Comparison of ENCODE assay signal across 15 mouse cellular contexts in genomic region chr8:84792429-84792947, GRCm38 (mm10). TPM values are rescaled to one million over a fixed set of nuclear protein-coding genes. Genes with fewer than 3 reads are reported as not detected.
DNase-seq lines count a peak whose midpoint lies in the region; ATAC-seq and TF ChIP-seq lines count a peak whose summit lies in the region.
"Had no signal": no experiment of that assay in that cellular context is flagged by ENCODE, and none has a peak within 500 bp of the region (broad histone marks: within the 10 kb centered on the region; RNA-seq: fewer than 3 reads in every experiment).

No protein-coding gene starts in this region.

- peaks cover 100% of the 10 kb centered on the region for H3K79me2 ChIP-seq in C2C12 (ENCODE audit: control insufficient read depth, insufficient read depth)

- no peak overlapping the region for H3K27ac ChIP-seq in kidney, adult 2 months (ENCODE audit: insufficient read depth, low read depth, low read length)
- H3K27ac ChIP-seq in kidney, embryonic 14.5 days (ENCODE audit: low read depth, low read length), result no peak overlapping the region

- H3K79me3 ChIP-seq in C2C12 (ENCODE audit: low read depth), result peaks cover 90% of the 10 kb centered on the region

- H3K9ac ChIP-seq in kidney, embryonic 14.5 days (ENCODE audit: low read depth, low read length), result no peak overlapping the region
- H3K9ac ChIP-seq: limb, embryonic 15.5 days; lung, embryonic 14.5 days had no signal

- no peak overlapping the region for H3K4me2 ChIP-seq in kidney, embryonic 14.5 days (replicated peaks; ENCODE audit: low read depth, low read length)
- H3K4me2 ChIP-seq: lung, embryonic 14.5 days had no signal

- no peak for TF ChIP-seq POLR2A in kidney, adult 2 months (IDR thresholded peaks at IDR 0.05; ENCODE audit: low read depth, low read length)

- no peaks in the 10 kb centered on the region for H3K9me3 ChIP-seq in kidney, embryonic 14.5 days (ENCODE audit: control insufficient read depth, low read length)
- H3K9me3 ChIP-seq: limb, embryonic 15.5 days had no signal

- no peaks in the 10 kb centered on the region for H3K36me3 ChIP-seq in kidney, adult 2 months (ENCODE audit: control insufficient read depth, insufficient read depth, low read length)
- H3K36me3 ChIP-seq in kidney, embryonic 14.5 days (ENCODE audit: control insufficient read depth, insufficient read depth, low read length), result no peaks in the 10 kb centered on the region
- H3K36me3 ChIP-seq in C2C12 (ENCODE audit: control insufficient read depth, insufficient read depth), result peaks cover 15% of the 10 kb centered on the region

- peaks cover 8% of the 10 kb centered on the region for H3K4me1 ChIP-seq in kidney, adult 2 months (ENCODE audit: control insufficient read depth, insufficient read depth, low read length)
- H3K4me1 ChIP-seq in kidney, embryonic 14.5 days (ENCODE audit: control insufficient read depth, insufficient read depth, low read length), result 0 out of 2 replicates have a peak, but pooled peaks cover 3% of the 10 kb centered on the region

- no peak overlapping the region for H3ac ChIP-seq in C2C12 (ENCODE audit: control insufficient read depth, insufficient read length, low read depth)

- no peak for TF ChIP-seq CTCF in kidney, adult 2 months (conservative IDR thresholded peaks at IDR 0.05; ENCODE audit: insufficient read depth, insufficient read length, low read depth, low read length)
- TF ChIP-seq CTCF in C2C12 (IDR thresholded peaks at IDR 0.05; ENCODE audit: control insufficient read depth, insufficient read depth, insufficient read length), result no peak

- H3K4me3 ChIP-seq in kidney, adult 2 months (ENCODE audit: insufficient read depth, low read depth, low read length), result no peak overlapping the region
- H3K4me3 ChIP-seq in kidney, embryonic 14.5 days (ENCODE audit: low read length), result no peak overlapping the region
- no peak overlapping the region for H3K4me3 ChIP-seq in C2C12 (ENCODE audit: insufficient read depth, poor library complexity, severe bottlenecking)
- H3K4me3 ChIP-seq: limb, embryonic 15.5 days had no signal

- 75% methylated on average over 12 of the region's 12 CpGs for WGBS in kidney, adult 2 months
- WGBS in kidney, embryonic 14.5 days, result 80% methylated on average over 12 of the region's 12 CpGs

- ATAC-seq in kidney, embryonic 14.5 days (ENCODE audit: low FRiP score, low TSS enrichment), result no peak

- no peaks in the 10 kb centered on the region for H3K27me3 ChIP-seq in kidney, adult 2 months (replicated peaks; ENCODE audit: control insufficient read depth, insufficient read depth, low read length)
- peaks cover 90% of the 10 kb centered on the region for H3K27me3 ChIP-seq in kidney, embryonic 14.5 days (ENCODE audit: control insufficient read depth, insufficient read depth, low read length)
- no peaks in the 10 kb centered on the region for H3K27me3 ChIP-seq in C2C12 (ENCODE audit: control insufficient read depth, insufficient read depth, insufficient read length)
- H3K27me3 ChIP-seq: limb, embryonic 15.5 days had no signal

- intact Hi-C loops in heart, postnatal 36 days (cut with DNase I), result no loop called here

- peak; percentile 21 to 41 for DNase-seq in cerebellum, adult 18-20 months
- DNase-seq in cerebellum, adult 11 months, result no peak
- DNase-seq in heart, adult 11 months, result peak; percentile 94
- no peak for DNase-seq in heart, postnatal 36 days
- DNase-seq in kidney, adult 2 months, result peak; percentile 17
- DNase-seq in right cerebral cortex, postnatal 4 days, result no peak
- DNase-seq: adrenal gland, postnatal 10 days; gastrocnemius, postnatal 36 days; kidney, adult 8-10 months; kidney, postnatal 36 days; lung, embryonic 14.5 days; midbrain, embryonic 14.5 days had no signal

TF ChIP-seq in C2C12, 6 proteins besides CTCF, POLR2A, EP300 and RAD21:
- TF ChIP-seq MAX (IDR thresholded peaks at IDR 0.05) (no peak), CEBPB (IDR thresholded peaks at IDR 0.05; ENCODE audit: low read depth) (no peak), MYOD1 (IDR thresholded peaks at IDR 0.05; ENCODE audit: control insufficient read depth, insufficient read length, low read depth) (no peak), MYOG (IDR thresholded peaks at IDR 0.05; ENCODE audit: control insufficient read depth, extremely low read depth, insufficient read length) (no peak), USF1 (IDR thresholded peaks at IDR 0.05; ENCODE audit: low read depth) (peak; percentile 89)
TF ChIP-seq in C2C12: peak in this region for 1.

RNA-seq across cellular contexts. Expression of gene Nfix, which starts 7.7 kb away (rescaled TPM):
- total RNA-seq in heart, postnatal 36 days (2021), result 100 to 1,000 TPM; 279 to 296 TPM
- polyA plus RNA-seq in kidney, adult 2 months (2012; rRNA removed), result 17.7 and 22.1 TPM in 2 replicates
- 9.4 and 10.9 TPM in 2 replicates for polyA plus RNA-seq in kidney, embryonic 14.5 days (2014; fragmentation: Nextera tagmentation; extraction: Ambion mirVana)
- polyA plus RNA-seq in C2C12 (2012; fragmentation: generic; extraction: Trizol), result 50.7 TPM

RNA-seq across cellular contexts. Expression of gene Dand5, which starts 30.1 kb away (rescaled TPM):
- total RNA-seq in heart, postnatal 36 days (2021), result 1 to 10 TPM; 9.3 to 9.9 TPM
- 4.4 and 4.5 TPM in 2 replicates for polyA plus RNA-seq in kidney, adult 2 months (2012; rRNA removed)
- polyA plus RNA-seq in kidney, embryonic 14.5 days (2014; fragmentation: Nextera tagmentation; extraction: Ambion mirVana), result 5.9 and 6.0 TPM in 2 replicates
- 2.4 TPM for polyA plus RNA-seq in C2C12 (2012; fragmentation: generic; extraction: Trizol)

RNA-seq across cellular contexts. Expression of gene Gadd45gip1, which starts 38.8 kb away (rescaled TPM):
- total RNA-seq in heart, postnatal 36 days (2021), result 10 to 100 TPM; 28.5 to 29.5 TPM
- 24.2 and 41.0 TPM in 2 replicates for polyA plus RNA-seq in kidney, adult 2 months (2012; rRNA removed)
- polyA plus RNA-seq in kidney, embryonic 14.5 days (2014; fragmentation: Nextera tagmentation; extraction: Ambion mirVana), result 49.2 and 54.2 TPM in 2 replicates
- 32.5 TPM for polyA plus RNA-seq in C2C12 (2012; fragmentation: generic; extraction: Trizol)

RNA-seq across cellular contexts. Expression of gene Rad23a, which starts 48.0 kb away (rescaled TPM):
- 10 to 100 TPM; 84.0 to 87.4 TPM for total RNA-seq in heart, postnatal 36 days (2021)
- polyA plus RNA-seq in kidney, adult 2 months (2012; rRNA removed), result 73.0 TPM in 2 replicates
- polyA plus RNA-seq in kidney, embryonic 14.5 days (2014; fragmentation: Nextera tagmentation; extraction: Ambion mirVana), result 124 and 125 TPM in 2 replicates
- 68.3 TPM for polyA plus RNA-seq in C2C12 (2012; fragmentation: generic; extraction: Trizol)

RNA-seq across cellular contexts. Expression of gene Calr, which starts 54.2 kb away (rescaled TPM):
- 100 to 1,000 TPM; 337 to 380 TPM for total RNA-seq in heart, postnatal 36 days (2021)
- 316 and 337 TPM in 2 replicates for polyA plus RNA-seq in kidney, adult 2 months (2012; rRNA removed)
- polyA plus RNA-seq in kidney, embryonic 14.5 days (2014; fragmentation: Nextera tagmentation; extraction: Ambion mirVana), result 758 and 944 TPM in 2 replicates
- polyA plus RNA-seq in C2C12 (2012; fragmentation: generic; extraction: Trizol), result 687 TPM

Comparison
In these comparisons a context has a peak if more than half of its experiments do, and no peak if none do; other contexts are left out.
1. DNase-seq: peak in cerebellum, adult 18-20 months (2 of 2), heart, adult 11 months (single experiment) and kidney, adult 2 months (single experiment); none in cerebellum, adult 11 months (single experiment), heart, postnatal 36 days (0 of 2) and right cerebral cortex, postnatal 4 days (single experiment).